Mouse (Mus musculus) large intestine, adult 2 months (tissue): ENCODE results near the gene Speer4d. TPM values are rescaled to one million over a fixed set of nuclear protein-coding genes. Genes with fewer than 3 reads are reported as not detected.
"Not testable (repeated sequence)": the region's sequence is repeated elsewhere in the genome, so short reads cannot be mapped to it uniquely, and the experiment has no call there.

Experiments used
- DNase-seq: peaks from one replicate; pipeline ENCODE4 v3.0.0-alpha.2; 2012; ENCODE audit warnings: low read depth, low spot score
- WGBS: fragments of 180-500 bp; shearing (Covaris S2); methylation state at CpG from one replicate; pipeline ENCODE4 v1.1.7; 2018; 5-methylcytosine and 5-hydroxymethylcytosine counted together
- polyA plus RNA-seq: library from polyadenylated mRNA; depleted of rRNA; stranded (reverse); fragments of >200 nt; gene quantifications from 2 replicates; pipeline ENCODE4 v1.2.3, GENCODE M21; 2012; rRNA removed

Gene Speer4d
- not detected in 2 replicates for polyA plus RNA-seq

GRCm38 (mm10) chr5:15618764-15619163 is at the start of gene Speer4d:
Speer4d (plus strand) TSS chr5:15619064.
- not testable (repeated sequence) for DNase-seq
- WGBS: 49% methylated on average over 1 of the region's 1 CpGs

GRCm38 (mm10) chr5:15573735-15574134 is 45.1 kb upstream of the Speer4d start:
- DNase-seq: not testable (repeated sequence)

- 13% methylated on average over 1 of the region's 1 CpGs for WGBS
- DNase-seq: not testable (repeated sequence)
Measured at GRCm38 (mm10) chr5:15577033-15577432, 41.8 kb upstream of the Speer4d start, which contains the start of gene Gm21083. Gm21083 (plus strand) TSS chr5:15577333.

DNA sequence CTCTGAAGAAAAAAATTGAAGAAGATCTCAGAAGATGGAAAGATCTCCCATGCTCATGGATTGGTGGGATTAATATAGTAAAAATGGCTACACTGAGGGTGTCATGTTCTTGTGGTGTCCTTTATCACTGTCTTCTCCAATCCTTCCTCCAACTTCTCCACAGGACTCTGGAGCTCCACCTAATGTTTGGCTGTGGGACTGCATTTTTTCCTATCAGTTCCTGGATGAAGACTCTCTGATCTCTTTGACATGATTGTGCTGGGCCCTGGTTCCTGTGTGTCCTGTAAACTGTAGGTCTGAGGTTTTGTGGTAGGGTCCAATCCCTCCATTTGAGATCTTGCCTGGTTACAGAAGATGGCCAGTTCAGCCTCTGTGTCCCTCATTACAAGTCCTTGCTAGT is 32.5 kb upstream of the Speer4d start:
- DNase-seq: peak; percentile 8

DNA sequence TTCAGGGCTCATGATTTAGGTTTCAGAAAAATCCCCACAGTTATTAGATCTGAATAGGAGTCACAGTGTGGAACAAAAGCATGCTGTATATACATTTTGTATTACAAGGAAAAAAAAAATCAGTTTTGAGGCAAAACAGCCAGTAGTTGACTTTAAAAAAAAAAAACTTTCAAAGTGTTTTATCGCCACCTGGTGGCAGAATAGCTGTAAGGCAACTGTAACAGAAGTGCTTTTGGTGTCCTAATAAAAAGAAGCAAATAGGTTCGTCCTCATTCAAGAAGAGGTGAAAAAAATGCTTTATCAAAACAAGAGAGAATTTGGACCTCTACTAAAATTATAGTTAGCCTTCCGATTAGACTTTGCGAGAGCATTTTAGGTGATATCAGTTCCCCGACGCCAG is 30.6 kb upstream of the Speer4d start:
- DNase-seq: not testable (repeated sequence)
- 33% methylated on average over 6 of the region's 6 CpGs for WGBS

GRCm38 (mm10) chr5:15590635-15591034 is 28.2 kb upstream of the Speer4d start:
- 61% methylated on average over 5 of the region's 5 CpGs for WGBS

DNA sequence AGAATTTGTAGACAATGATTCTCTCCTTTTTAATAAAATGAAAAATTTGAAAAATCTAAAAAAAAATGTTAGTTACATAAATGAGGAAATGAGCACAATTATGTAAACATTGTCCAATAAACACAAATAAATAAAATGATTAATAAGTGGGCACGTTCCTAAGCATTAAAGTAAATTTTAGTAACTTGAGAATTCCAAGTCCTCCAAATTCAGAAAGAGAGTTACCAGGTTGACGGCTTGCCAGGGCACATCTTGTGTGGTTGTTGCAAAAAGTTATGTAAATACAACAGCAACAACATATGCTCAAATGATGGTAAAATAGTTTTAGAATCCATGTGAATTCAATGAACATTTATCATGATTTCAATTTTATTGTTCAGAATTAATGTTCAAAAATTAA is 27.3 kb upstream of the Speer4d start:
- not testable (repeated sequence) for DNase-seq
- 65% methylated on average over 2 of the region's 2 CpGs for WGBS

More at GRCm38 (mm10) chr5:15590635-15591034, 28.2 kb upstream of the Speer4d start:
- DNase-seq: not testable (repeated sequence)

- DNase-seq: not testable (repeated sequence)
Measured at GRCm38 (mm10) chr5:15598831-15599230, 20.0 kb upstream of the Speer4d start.

DNA sequence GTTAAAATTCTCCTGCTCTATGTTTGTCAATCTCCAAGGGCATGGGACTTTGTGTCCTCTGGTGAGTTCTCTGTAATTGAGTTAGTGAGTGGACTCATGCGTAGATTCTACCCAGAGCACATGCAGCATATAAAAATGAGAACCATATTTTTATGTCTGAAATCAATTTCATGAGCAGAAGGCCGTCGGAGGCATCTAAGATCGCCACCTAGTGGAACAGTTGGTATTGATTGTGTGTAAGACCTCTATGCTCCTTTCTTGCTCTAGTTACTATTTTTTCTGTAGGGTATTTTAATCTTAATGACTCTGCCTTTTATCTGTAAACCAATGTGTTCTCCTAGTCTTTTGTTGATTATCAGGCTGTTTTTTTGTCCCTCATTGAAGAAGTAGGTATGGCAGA is 18.5 kb upstream of the Speer4d start:
- not testable (repeated sequence) for DNase-seq
- 34% methylated on average over 4 of the region's 4 CpGs for WGBS

GRCm38 (mm10) chr5:15601481-15601880 is 17.4 kb upstream of the Speer4d start:
- not testable (repeated sequence) for DNase-seq
- 48% methylated on average over 5 of the region's 5 CpGs for WGBS

DNA sequence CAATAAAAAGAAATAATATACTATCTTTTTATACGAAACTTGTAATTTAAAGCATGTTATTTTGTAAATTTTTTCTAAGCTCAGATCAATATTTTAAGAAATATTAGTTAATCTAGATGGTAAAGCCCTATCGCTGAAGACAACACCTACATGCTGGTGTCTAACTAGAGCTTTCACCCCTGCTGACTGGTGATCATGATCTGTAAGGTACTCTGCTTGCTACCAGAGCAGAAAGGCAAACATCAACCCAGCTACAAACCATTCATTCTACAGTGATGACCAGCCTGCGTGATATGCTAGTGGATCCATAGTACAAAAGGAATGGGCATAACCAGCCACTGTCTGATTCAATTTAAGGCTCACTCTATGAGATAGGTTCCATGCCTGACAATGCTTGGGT is 16.9 kb upstream of the Speer4d start:
- 73% methylated on average over 3 of the region's 3 CpGs for WGBS
- DNase-seq: not testable (repeated sequence)

- 63% methylated on average over 3 of the region's 3 CpGs for WGBS
- DNase-seq: not testable (repeated sequence)
Measured at GRCm38 (mm10) chr5:15602424-15602947, 16.4 kb upstream of the Speer4d start.

GRCm38 (mm10) chr5:15603008-15603407 is 15.9 kb upstream of the Speer4d start:
- 46% methylated on average over 2 of the region's 2 CpGs for WGBS
- DNase-seq: not testable (repeated sequence)

DNA sequence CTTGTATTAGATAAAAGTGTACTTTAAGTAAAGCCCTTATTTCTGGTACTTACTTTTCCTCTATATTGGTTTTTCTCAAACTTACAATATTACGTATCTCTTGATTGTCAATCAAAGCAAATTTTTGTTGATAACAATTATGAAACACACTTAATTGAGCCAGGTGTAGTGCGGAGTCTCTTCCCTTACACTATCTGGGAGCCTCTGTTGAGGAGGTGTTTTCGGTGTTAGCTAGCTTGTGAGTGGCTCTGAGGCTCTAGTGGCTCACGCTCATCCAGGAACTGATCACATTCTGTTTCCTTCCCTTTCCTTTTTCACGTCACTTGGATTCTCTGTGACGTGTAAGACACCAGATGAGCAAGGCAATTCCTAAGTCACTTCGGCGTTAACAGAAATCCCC is 15.3 kb upstream of the Speer4d start:
- DNase-seq: not testable (repeated sequence)
- WGBS: 74% methylated on average over 8 of the region's 8 CpGs

DNA sequence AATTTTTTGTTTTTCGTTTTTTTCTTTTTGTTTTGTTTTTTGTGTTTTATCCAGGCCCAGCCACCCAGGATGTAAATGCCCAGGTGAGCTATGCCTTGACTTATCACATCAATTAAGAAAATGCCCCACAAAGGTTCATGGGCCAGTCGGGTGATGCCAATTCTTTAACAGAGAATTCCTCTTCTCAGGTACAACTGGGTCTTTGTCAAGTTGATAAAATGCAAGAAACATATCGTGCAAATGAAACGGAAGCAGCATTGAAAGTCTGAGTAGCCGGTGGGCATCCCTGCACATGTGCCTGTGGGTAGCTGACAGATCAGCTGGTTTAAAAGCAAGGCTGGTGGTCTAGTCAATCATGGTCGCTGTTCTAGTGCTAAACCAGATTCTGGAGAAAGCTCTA is 12.2 kb upstream of the Speer4d start:
- 59% methylated on average over 6 of the region's 6 CpGs for WGBS
- DNase-seq: not testable (repeated sequence)

GRCm38 (mm10) chr5:15610695-15611094 is 8.2 kb upstream of the Speer4d start:
- WGBS: 3% methylated on average over 1 of the region's 1 CpGs
- not testable (repeated sequence) for DNase-seq

- DNase-seq: not testable (repeated sequence)
- 65% methylated on average over 3 of the region's 3 CpGs for WGBS
Measured at GRCm38 (mm10) chr5:15616195-15616594, 2.7 kb upstream of the Speer4d start.

DNA sequence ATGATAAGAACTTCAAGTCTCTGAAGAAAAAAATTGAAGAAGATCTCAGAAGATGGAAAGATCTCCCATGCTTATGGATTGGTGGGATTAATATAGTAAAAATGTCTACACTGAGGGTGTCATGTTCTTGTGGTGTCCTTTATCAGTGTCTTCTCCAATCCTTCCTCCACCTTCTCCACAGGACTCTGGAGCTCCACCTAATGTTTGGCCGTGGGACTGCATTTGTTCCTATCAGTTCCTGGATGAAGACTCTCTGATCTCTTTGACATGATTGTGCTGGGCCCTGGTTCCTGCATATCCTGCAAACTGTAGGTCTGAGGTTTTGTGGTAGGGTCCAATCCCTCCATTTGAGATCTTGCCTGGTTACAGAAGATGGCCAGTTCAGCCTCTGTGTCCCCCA is 9.3 kb downstream of the Speer4d start:
- WGBS: 10% methylated on average over 1 of the region's 1 CpGs
- DNase-seq: not testable (repeated sequence)

GRCm38 (mm10) chr5:15630068-15630467 is 11.2 kb downstream of the Speer4d start:
- DNase-seq: not testable (repeated sequence)
- 32% methylated on average over 5 of the region's 5 CpGs for WGBS

GRCm38 (mm10) chr5:15637637-15638036 is 18.8 kb downstream of the Speer4d start:
- WGBS: 53% methylated on average over 2 of the region's 2 CpGs
- not testable (repeated sequence) for DNase-seq

DNA sequence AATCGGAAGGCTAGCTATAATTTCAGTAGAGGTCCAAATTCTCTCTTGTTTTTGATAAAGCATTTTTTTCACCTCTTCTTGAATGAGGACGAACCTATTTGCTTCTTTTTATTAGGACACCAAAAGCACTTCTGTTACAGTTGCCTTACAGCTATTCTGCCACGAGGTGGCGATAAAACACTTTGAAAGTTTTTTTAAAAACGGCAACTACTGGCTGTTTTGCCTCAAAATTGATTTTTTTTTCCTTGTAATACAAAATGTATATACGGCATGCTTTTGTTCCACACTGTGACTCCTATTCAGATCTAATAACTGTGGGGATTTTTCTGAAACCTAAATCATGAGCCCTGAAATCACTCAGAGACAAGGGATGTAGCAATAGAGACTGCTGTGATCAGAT is 26.8 kb downstream of the Speer4d start:
- WGBS: 24% methylated on average over 6 of the region's 6 CpGs
- not testable (repeated sequence) for DNase-seq

DNA sequence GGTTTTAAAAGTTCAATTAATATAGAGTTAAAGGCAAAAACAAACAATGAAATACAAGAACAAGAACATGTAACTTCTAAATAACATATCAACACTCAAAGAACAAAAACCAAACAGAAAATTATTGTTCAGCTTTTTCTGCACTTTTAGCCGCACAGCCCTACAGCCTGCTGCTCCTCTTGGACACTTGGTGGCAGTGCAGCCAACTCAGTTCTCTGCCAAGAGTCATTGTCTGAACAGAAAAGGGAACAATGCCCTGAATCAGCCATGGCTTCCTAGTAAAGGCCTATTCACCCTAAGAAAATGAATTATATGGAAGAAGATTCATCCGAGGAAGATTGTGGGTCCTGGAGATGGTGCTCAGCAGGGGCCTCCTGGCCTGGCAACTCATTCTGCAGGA is 33.5 kb downstream of the Speer4d start:
- not testable (repeated sequence) for DNase-seq
- 68% methylated on average over 2 of the region's 2 CpGs for WGBS
